Mouse (Mus musculus) frontal cortex, postnatal 10 days (tissue): ENCODE data around the gene 2310061N02Rik.
"Not testable (repeated sequence)": the region's sequence is repeated elsewhere in the genome, so short reads cannot be mapped to it uniquely, and the experiment has no call there.

Experiments
- DNase-seq, 2 experiments: peaks; one replicate each; pipeline ENCODE4 v3.0.0; 2022; ENCODE audit warnings: low spot score in 2 of 2, mixed read lengths in 1 of 2

The 2310061N02Rik gene

DNA sequence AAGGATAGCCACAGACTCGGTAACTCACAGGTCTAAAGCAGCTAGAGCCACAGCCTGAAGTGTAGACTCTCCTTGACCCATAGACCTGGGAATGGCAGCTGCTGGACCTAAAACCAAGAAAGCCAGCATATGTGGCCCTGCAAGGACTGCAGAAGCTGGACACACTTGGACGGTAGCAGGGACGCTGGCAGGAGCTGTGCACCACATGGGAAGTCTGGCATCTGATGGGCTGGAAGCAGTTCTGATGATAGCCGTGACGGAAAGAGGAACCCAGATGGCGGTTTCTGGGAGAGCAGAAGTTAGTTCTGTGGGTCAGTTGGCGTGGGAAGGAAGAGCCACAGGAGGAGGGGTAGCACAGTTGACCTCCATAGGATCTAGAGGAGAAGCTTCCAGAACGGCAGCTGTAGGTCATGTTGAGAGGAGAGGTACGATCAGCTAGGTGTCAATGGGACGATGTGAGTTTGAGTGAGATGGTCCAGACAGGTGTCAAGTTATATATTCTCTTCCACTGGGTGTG, at the start of gene 2310061N02Rik:
Gene 2310061N02Rik (minus strand): TSS at position 467 of the 517 bp plus-strand sequence.
- DNase-seq: no peak

DNA sequence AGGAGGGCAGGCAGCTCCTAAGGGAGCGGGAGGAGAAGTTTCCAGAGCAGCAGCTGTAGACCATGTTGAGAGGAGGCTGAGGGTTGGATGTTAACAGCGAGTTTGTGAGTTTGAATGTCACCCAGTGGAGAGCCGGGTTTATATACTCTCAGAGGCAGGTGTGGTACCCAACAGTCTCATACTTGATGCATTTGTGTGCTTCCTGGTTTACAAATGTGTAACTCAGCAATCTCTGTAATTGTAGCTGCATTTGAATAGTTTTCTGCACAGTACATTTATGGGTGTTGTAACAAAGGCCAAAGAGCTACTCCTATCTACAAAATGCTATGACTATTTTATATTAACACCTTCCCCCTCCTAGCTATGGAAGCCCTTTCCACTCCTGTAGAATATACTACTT, 43.8 kb upstream of the 2310061N02Rik start, which contains the start of gene Krtap13:
Gene Krtap13 (minus strand): TSS at position 101 of the 400 bp plus-strand sequence.
- DNase-seq: not testable (repeated sequence)

DNA sequence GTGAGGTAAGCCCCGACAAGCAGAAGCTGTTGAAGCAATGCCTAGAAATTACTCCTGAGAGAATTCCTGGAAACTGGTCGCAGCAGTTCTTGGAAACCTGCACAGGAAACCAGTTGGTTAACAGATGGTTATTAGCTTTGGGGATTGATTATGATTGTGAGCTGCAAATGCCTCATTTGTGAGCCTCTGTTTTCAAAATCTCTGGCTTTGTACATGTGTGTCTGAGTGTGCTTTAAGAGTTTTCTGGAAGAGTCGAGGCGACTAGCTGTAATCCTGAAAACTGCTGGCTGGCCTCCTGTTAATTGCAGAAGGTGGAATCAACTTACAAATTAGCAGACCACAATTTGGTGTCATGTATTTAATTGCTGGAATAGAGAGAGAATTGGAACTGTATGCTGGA, 40.2 kb upstream of the 2310061N02Rik start:
- no peak for DNase-seq

DNA sequence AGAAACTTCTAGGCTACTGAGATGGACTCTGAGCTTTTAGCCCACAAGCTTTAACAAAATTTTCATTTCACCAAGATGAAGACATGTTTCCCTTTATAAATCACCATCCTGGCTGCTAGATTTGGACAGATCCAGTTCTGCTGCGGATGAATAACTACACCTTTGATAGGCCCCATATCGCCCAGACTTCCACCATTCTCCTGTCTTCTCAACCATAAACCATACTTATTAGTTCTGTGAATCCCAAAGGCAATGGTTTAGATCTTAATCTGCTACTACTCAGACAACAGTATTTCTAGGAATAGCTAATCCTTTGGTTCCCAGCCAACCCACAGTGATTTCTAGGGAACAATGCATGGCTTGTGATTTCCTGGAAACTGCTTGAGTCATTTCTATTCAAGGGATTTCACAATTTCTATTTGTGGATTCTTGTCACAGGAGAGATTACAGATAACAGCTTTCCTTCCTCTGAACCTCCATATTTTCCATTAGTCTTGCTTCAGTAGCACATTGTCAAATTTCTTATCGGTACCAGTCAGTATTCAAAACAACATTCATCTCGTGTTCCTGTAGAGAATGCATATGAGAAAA, 37.1 kb upstream of the 2310061N02Rik start:
- DNase-seq: no peak

DNA sequence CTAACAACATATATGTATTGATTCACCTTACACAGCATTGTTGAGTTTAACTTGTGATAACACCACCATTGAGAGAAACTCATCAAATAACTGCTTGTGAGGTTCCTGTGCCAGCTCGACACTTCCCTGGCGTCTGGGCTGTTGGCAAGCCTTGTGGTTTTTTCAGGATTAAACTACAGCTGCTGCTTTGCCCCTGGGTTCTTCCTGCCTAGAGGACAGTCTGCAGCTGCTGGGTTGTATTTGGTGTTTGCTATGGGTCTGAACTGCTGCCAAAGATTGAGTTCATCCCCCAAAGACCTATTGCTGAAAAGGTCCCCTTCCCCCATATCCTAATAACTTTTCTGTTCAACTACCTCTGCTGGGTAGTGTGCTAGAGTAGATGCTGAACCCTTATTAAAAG, 27.6 kb upstream of the 2310061N02Rik start:
- no peak for DNase-seq

DNA sequence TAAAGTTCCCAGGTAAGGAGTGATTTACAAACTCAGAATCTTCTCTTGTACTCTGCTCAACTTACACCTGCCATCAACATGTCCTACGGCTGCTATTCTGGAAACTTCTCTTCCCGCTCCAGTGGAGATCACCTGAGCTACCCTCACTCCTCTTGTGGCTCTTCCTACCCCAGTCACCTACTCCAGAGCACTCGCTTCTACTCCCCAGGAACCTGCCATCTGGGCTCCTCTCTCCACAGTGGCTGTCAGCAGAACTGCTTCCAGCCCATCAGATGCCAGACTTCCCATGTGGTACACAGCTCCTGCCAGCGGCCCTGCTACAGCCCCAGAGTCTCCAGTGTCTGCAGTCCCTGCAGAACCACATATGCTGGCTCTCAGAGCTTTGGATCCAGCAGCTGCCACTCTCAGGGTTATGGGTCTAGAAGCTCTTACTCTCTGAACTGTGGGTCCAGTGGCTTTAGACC, 21.1 kb upstream of the 2310061N02Rik start, which contains the start of gene Krtap13-1:
Gene Krtap13-1 (plus strand): TSS at position 51 of the 464 bp plus-strand sequence.
- no peak for DNase-seq

DNA sequence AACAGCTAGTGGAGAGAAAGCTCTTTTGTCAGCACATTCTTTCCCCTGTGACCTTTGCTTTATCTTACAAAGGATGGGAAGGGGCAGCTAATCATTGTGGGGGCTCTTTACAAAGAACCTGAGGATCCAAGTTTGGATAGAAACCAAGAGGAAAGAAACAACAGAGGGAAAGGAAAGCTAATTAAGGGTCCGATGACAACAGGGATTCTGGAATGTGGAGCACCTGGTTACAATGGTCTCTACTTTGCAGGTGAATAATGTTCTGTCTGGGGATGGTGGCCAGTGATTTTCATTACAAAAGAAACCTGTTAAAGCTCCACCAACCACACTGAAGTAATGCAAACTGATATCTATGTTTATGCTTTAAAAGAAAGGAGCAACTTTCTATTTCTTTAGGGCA, 12.3 kb upstream of the 2310061N02Rik start:
- no peak for DNase-seq

DNA sequence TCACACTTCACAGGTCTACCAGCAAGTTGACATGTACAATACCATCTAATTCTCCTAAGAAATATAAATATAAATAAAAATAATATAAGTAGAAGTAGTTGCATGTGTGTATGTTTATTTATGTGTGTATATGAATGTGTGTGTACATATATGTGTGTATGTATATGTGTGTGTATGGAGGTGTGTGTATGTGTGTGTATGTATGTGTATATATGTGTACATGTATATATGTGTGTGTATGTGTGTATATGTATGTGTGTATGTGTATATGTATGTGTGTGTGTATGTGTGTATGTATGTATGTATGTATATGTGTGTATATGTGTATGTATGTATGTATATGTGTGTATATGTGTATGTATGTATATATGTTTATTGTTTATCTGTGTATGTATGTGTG, 8.8 kb upstream of the 2310061N02Rik start:
- no peak for DNase-seq

DNA sequence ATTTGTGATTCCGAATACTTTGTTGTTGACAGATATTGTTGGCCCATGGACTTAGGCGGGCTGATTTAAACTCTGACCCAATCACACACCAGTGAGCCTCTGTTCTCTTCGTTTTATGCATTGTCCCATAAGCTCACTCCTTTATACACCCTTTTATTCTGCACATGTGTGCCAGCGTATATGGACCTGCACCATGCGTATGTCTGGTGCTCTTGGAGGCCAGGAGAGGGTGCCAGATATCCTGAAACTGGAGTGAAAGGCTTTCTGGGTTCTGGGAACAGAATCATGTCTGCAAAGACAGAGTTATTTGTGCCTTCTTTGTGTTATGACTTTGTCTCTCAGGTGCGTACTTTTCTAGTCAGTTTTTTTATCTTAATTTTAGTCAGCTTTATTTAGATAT, 3.5 kb upstream of the 2310061N02Rik start:
- DNase-seq: no peak

DNA sequence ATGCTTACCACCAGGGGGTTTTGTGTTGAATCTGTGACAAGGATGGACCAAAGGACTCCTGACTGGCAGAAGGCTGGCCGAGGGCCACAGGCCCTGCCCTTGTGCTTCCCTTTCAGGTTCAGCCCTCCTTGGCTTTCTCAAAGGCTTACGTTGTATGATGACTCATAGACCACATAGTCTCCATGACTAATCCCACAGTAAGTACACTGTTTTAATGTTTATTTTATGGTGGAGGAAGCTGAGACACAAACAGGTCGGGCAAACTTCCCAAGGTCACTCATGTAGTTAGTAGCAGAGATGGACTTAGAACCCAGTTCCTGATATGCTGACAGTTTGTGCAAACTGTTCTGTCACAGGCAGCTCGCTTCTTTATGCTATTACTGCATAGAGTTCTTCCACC, 3.0 kb upstream of the 2310061N02Rik start:
- DNase-seq: no peak

DNA sequence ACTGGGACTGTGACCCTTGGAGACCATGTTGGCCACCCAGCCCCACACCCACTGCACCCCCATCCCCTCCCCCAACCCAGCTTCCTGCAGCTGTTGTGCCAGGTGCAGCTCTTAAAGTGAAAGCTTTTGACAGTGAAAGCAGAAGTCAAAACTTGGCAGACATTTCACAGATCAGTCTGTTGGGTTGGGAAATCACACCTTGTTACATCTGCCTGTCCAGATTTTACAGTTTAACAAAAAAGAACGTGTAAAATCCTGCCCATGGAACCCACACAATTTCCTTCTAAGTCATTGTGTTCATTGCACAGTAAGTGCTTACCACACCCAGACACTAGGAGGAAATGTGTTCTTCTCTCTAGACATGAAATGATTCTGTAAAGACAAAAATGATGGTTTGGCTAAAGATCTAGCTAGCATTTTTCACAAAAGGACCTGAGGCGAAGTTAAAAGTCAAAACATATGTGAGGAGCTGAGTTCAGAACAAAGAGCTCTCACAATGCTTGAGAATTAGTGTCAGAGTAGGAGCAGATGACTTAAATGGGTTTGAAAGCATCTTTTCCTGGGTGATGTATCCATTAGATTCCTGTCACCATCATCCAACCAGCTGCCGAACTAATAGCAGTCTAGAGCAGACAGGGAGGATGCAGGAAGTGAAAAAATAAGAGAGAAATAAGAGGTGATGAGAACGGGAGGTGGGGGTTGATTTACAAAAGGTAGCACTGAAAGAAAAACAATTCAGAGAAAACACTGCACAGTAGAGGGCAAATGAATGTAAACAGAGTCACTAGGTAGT, 6.5 kb downstream of the 2310061N02Rik start:
- no peak for DNase-seq

DNA sequence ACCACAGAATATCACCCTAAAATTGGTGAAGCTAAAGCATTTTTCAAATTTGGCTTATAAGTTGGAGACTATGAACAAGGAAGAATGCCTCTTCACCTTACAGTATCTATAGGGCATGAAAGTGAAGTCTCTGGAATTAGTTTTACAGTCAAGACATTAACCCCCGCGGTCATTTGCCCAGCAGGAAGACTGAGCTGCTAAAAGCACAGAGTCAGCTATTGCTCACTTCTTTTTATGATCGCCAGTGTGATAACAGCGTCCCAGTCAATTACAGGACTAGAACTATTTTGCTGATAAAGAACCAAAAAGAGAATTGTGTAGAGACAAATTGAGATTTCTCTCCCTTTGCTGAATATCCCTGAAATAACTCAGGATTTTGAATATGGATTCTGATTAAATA, 11.5 kb downstream of the 2310061N02Rik start:
- DNase-seq: no peak

DNA sequence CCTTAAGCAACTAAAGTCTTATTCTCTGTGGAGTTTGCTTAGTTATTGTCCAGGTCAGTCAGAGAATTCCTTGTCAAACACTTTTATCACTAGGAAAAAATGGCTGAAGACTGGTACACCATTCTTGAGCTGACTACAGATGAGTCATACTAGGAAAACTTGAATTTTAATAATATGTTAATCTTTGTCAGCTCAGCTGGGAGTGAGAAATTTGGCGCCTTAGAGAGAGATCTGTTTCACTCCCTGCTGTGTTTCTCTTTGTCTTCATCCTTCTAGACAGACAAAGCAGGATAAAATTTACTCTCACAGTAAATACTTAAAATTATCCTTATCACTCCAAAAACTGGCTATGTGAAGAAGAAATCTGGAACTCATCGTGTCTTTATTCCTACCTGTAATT, 26.5 kb downstream of the 2310061N02Rik start:
- DNase-seq: no peak

DNA sequence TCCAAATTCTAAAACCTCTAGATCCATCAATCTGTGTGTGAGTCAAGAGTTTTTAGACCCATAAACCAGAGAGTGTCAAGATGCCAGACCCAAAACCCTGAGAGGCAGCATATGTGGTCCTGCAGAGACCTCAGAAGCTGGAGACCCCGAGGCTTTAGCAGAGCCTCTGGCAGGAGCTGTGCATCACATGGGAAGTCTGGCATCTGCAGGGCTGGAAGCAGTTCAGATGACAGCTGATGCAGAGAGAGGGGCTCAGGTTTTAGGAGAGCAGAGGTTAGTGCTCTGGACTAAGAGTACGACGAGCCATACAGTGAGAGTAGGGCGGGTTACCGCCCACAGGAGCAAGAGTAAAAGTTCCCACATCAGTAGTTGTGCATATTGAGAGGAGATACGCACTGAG, 28.7 kb downstream of the 2310061N02Rik start:
- DNase-seq: no peak

DNA sequence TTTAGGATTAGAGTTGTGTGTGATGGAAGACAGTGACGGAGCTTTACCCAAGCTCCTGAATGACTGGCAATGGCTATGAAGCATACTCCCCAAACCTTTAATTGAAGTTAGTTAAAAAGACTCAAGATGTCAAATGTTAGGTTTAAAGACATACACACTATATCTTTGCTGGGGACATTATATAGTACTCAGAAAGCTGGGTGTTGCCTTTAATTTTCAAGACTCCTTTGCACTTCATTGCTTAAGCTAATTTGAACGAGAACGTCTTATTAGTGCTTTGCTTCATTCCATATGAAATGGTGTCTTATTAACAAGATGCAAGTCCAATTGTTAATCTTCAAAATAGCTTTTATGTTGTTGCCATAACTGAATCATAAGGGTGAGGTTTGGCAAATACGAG, 36.2 kb downstream of the 2310061N02Rik start, which contains the start of gene Krtap27-1:
Gene Krtap27-1 (minus strand): TSS at position 101 of the 400 bp plus-strand sequence.
- no peak for DNase-seq

DNA sequence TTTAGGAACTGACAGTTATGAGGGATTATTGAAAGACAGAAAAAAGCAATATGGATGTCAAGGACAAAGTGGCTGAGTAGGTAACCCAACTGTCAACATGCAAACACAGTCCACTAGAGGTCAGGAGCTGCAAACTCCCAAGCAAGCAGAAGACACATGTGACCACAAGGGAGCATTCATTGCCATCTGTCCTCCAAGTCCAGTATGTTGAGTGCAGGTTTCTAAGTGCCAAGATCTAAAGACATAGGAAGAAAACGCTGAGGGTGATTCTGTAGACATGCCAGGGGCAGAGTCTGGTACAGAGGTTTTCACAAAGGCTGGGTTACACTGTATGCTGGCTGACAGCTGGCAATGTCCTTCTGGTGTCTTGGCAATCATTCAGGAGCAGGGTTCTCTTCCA, 50.3 kb downstream of the 2310061N02Rik start:
- DNase-seq: no peak
